Mouse (Mus musculus) intestine, postnatal 0 days (tissue): ENCODE data around the gene Serpini2. TPM values are rescaled to one million over a fixed set of nuclear protein-coding genes. Genes with fewer than 3 reads are reported as not detected.

ENCODE experiments used
- ATAC-seq: fragments of 200-750 bp; cut with Nextera tagmentation; 2 replicates; pipeline ENCODE4 v1.8.0; 2017; ENCODE audit warnings: mild to moderate bottlenecking, moderate TSS enrichment, moderate library complexity
- H3K27ac ChIP-seq: fragments of 300-500 bp; sonication (generic); 2 replicates; pipeline ENCODE4 v1.5.1; 2014; ENCODE audit warnings: mild to moderate bottlenecking, low read depth, low read length, moderate library complexity
- H3K27me3 ChIP-seq: fragments of 300-500 bp; sonication (generic); replicated peaks from 2 replicates; pipeline ENCODE4 v1.6.1; 2014; ENCODE audit warnings: low read length, mixed read lengths; ENCODE audit not compliant: control insufficient read depth, insufficient read depth
- H3K36me3 ChIP-seq: fragments of 300-500 bp; sonication (generic); 2 replicates; pipeline ENCODE4 v1.6.1; 2014; ENCODE audit warnings: mild to moderate bottlenecking, moderate library complexity; ENCODE audit not compliant: control insufficient read depth, insufficient read depth
- H3K4me1 ChIP-seq: fragments of 300-500 bp; sonication (generic); replicated peaks from 2 replicates; pipeline ENCODE4 v1.6.1; 2014; ENCODE audit warnings: antibody characterized with exemption, low read length, mixed read lengths; ENCODE audit not compliant: control insufficient read depth, insufficient read depth
- H3K4me2 ChIP-seq: fragments of 300-500 bp; sonication (generic); replicated peaks from 2 replicates; pipeline ENCODE4 v1.6.1; 2014; ENCODE audit warnings: low read depth, mild to moderate bottlenecking, moderate library complexity
- H3K4me3 ChIP-seq: fragments of 300-500 bp; sonication (generic); 2 replicates; pipeline ENCODE4 v1.5.1; 2014; ENCODE audit warnings: low read depth, low read length
- H3K9ac ChIP-seq: fragments of 300-500 bp; sonication (generic); 2 replicates; pipeline ENCODE4 v1.6.1; 2014; ENCODE audit warnings: mild to moderate bottlenecking, low read depth, low read length
- H3K9me3 ChIP-seq: fragments of 300-500 bp; sonication (generic); 2 replicates; pipeline ENCODE4 v1.6.1; 2016; ENCODE audit warnings: mixed run types; ENCODE audit not compliant: control insufficient read depth
- CTCF ChIP-seq: sonication (generic); IDR thresholded peaks from 2 replicates; pipeline ENCODE4 v1.5.1; 2016; ENCODE audit warnings: low read depth, mild to moderate bottlenecking, control low read depth, antibody characterized with exemption, moderate library complexity
- WGBS: fragments of 180-500 bp; shearing (Covaris S2); extraction: QIAGEN DNeasy Blood & Tissue Kit; methylation state at CpG from one replicate; pipeline ENCODE4 v1.1.7; 2014; 5-methylcytosine and 5-hydroxymethylcytosine counted together
- polyA plus RNA-seq: library from polyadenylated mRNA; unstranded; fragments of >200 nt; fragmentation: Nextera tagmentation; extraction: Ambion mirVana; gene quantifications from 2 replicates; pipeline ENCODE4 v1.2.1, GENCODE M21; 2015

Serpini2 gene
- polyA plus RNA-seq, 1 experiment from 2014 or later = 0.10 TPM

DNA sequence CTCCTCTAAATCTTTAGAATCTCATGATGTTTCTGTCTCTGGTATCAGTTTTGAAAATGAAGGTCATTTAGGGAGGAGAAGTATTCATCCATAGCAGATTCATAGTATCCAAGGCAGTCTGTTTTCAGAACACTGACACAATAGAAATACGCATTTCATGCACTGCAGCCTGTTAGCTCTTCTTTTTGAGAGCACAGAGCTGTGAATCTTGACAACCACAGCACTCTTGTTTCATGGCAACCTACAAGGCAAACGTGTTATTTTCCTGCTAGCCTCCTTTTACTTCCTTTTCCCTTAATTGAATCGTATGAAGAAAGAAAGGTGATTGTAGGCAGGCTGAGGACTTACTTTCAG, 27.9 kb upstream of the Serpini2 start:
- TF ChIP-seq CTCF = no peak
- Histone ChIP-seq H3K9ac (no peak overlapping the region), H3K9me3 (no peaks in the 10 kb centered on the region), H3K27me3 (no peaks in the 10 kb centered on the region), H3K4me2 (no peak overlapping the region), H3K27ac (no peak overlapping the region), H3K4me1 (no peaks in the 10 kb centered on the region), H3K4me3 (no peak overlapping the region), H3K36me3 (no peaks in the 10 kb centered on the region)
- ATAC-seq = no peak
- WGBS = 50% methylated on average over 3 of the region's 3 CpGs

DNA sequence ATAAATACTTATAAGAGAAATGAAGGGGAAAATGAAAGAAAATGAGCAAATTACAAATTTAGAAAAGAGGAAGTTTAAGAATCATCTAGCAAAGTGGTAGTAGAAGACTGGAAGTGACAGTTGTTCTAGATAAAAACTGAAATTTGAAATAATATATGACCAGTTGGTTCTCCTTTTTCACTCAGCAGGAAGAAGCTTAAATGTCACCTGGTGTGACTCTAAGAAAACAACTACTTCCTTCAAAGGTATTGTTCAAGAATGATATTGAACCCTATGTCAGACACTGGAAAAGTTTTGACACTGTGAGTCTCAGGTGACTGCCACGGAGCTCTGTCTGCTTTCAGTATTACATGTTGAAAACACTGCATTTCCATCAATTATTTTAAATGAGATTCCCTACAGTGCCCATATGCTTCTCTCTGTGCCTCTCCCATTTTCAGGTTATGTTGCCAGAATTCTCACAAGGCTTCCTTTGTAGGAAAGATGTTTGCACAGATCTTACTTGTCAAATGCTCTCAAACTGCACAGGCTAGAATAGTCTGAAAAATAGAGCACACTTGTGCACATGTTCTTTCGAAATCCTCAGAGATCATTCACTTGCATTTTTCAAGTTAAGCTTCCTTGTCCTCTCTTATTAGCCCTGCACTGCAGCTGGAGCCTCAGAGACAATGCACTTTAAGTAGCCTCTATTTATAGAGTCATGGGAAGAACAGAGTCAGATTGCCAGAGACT, 27.3 kb upstream of the Serpini2 start:
- ATAC-seq = no peak
- no peaks in the 10 kb centered on the region for H3K36me3 ChIP-seq
- TF ChIP-seq CTCF = no peak
- H3K9ac ChIP-seq = no peak overlapping the region
- H3K4me2 ChIP-seq = no peak overlapping the region
- 69% methylated on average over 2 of the region's 2 CpGs for WGBS
- no peak overlapping the region for H3K4me3 ChIP-seq
- no peak overlapping the region for H3K27ac ChIP-seq
- no peaks in the 10 kb centered on the region for H3K27me3 ChIP-seq
- no peaks in the 10 kb centered on the region for H3K4me1 ChIP-seq
- no peaks in the 10 kb centered on the region for H3K9me3 ChIP-seq

DNA sequence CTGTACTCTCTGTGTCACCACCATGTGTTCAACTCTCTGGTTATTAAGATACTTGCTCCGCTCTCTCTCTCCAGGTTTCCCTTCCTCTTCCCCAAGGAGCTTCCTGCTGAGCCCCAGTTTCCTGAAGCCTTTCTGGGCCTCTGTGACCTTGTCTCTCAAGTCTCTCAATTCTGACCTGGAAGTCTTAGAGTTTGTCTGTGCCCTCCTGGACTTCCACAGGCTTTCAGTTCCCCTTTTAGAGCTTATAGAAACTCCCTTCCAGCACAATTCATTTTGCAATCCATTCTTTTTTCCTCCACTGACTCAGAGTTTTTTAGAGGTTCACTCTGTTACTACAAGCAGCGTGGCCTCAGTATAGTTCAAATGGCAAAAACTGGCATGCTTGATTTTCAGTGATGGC, 23.4 kb upstream of the Serpini2 start:
- ATAC-seq = no peak
- TF ChIP-seq CTCF = no peak
- H3K4me3 ChIP-seq = no peak overlapping the region

DNA sequence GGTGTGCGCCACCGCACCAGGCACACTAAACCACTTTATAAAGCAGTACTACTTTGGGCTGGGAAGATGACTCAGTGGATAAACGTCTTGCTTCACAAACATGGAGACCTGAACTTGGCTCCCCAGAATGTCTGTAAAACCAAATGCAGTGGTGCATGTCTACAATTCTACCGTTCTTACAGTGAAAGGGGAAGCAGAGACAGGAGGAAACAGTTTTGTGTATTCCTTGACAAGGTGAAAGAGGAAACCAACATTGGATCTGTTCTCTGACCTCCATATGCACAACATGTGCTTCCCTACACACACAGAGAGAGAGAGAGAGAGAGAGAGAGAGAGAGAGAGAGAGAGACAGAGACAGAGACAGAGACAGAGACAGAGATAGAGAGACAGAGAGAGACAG, 7.6 kb upstream of the Serpini2 start:
- 70% methylated on average over 4 of the region's 4 CpGs for WGBS

More for the DNA sequence above, 23.4 kb upstream of the Serpini2 start:
- Histone ChIP-seq H3K36me3 (no peaks in the 10 kb centered on the region), H3K27me3 (no peaks in the 10 kb centered on the region), H3K4me2 (no peak overlapping the region), H3K27ac (no peak overlapping the region), H3K9ac (no peak overlapping the region), H3K4me1 (no peaks in the 10 kb centered on the region), H3K9me3 (no peaks in the 10 kb centered on the region)
- WGBS = 83% methylated on average over 2 of the region's 2 CpGs

DNA sequence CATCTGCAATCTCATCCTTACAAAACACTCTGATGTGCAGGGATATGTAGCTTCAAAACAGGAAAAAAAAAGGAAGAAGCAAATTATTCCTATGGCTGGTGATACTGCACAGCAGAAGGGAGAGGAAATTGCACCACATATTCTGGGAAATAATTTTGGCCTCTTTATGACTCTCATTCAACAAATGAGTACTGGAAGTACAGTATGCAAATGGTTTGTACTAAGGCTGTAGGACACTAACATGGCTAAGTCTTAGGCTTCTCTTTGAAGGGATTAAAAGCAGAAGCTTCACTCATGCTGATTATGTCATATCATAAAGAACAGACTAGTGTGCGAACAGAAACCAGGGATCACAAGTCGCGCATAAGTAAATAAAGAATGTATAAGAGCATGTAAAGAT, 6.6 kb upstream of the Serpini2 start:
- ATAC-seq = no peak
- H3K9me3 ChIP-seq = no peaks in the 10 kb centered on the region
- no peak overlapping the region for H3K27ac ChIP-seq
- 80% methylated on average over 3 of the region's 3 CpGs for WGBS
- no peak overlapping the region for H3K4me3 ChIP-seq
- H3K36me3 ChIP-seq = no peaks in the 10 kb centered on the region
- TF ChIP-seq CTCF = no peak
- no peaks in the 10 kb centered on the region for H3K27me3 ChIP-seq
- no peaks in the 10 kb centered on the region for H3K4me1 ChIP-seq
- H3K9ac ChIP-seq = no peak overlapping the region
- H3K4me2 ChIP-seq = no peak overlapping the region

More for the DNA sequence above, 7.6 kb upstream of the Serpini2 start:
- no peaks in the 10 kb centered on the region for H3K36me3 ChIP-seq
- no peak overlapping the region for H3K27ac ChIP-seq
- no peak overlapping the region for H3K4me3 ChIP-seq
- H3K4me2 ChIP-seq = no peak overlapping the region
- H3K9ac ChIP-seq = no peak overlapping the region
- H3K9me3 ChIP-seq = no peaks in the 10 kb centered on the region
- H3K4me1 ChIP-seq = no peaks in the 10 kb centered on the region
- no peak for ATAC-seq
- no peaks in the 10 kb centered on the region for H3K27me3 ChIP-seq
- no peak for TF ChIP-seq CTCF

DNA sequence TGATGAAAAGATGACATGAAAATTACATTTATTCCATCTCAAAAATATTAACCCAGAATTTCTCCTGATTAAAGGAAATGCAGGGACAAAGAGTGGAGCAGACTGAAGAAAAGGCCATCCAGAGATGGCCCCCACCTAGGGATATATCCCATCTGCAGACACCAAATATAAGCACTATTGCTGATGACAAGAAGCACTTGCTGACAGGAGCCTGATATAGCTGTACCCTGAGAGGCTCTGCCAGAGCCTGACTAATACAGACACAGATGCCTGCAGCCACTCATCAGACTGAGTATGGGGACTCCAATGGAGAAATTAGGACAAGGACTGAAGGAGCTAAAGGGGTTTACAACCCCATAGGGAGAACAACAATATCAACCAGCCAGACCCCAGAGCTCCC, 5.2 kb upstream of the Serpini2 start:
- Histone ChIP-seq H3K4me2 (no peak overlapping the region), H3K27me3 (no peaks in the 10 kb centered on the region), H3K4me1 (no peaks in the 10 kb centered on the region), H3K27ac (no peak overlapping the region), H3K36me3 (no peaks in the 10 kb centered on the region), H3K9ac (no peak overlapping the region), H3K9me3 (no peaks in the 10 kb centered on the region), H3K4me3 (no peak overlapping the region)
- TF ChIP-seq CTCF = no peak
- ATAC-seq = no peak

DNA sequence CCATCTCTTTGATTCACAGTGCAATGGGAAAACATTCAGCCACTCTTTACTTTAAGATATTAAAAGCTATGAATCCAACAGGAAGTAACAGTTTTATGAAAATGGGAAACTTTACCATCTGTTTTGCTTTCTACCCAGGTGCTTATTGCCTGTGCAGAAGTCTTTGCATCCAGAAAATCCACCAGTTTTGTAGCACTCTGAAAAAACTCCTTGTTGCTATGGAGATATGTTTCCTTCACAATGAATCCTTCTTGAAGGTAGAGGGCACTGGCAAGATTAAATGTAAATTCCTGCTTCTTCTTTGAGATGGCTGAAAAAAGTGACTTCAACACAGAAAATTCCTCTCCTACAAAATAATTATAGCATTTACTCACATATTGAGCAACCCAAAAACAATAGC, 10.5 kb downstream of the Serpini2 start:
- no peak for TF ChIP-seq CTCF
- no peak for ATAC-seq

More for the DNA sequence above, 10.5 kb downstream of the Serpini2 start:
- Histone ChIP-seq H3K9ac (no peak overlapping the region), H3K9me3 (no peaks in the 10 kb centered on the region), H3K4me3 (no peak overlapping the region), H3K4me2 (no peak overlapping the region), H3K27ac (no peak overlapping the region), H3K4me1 (no peaks in the 10 kb centered on the region), H3K27me3 (no peaks in the 10 kb centered on the region), H3K36me3 (no peaks in the 10 kb centered on the region)
